Comparison of ENCODE assay signal across 8 mouse cellular contexts in the genomic region with DNA sequence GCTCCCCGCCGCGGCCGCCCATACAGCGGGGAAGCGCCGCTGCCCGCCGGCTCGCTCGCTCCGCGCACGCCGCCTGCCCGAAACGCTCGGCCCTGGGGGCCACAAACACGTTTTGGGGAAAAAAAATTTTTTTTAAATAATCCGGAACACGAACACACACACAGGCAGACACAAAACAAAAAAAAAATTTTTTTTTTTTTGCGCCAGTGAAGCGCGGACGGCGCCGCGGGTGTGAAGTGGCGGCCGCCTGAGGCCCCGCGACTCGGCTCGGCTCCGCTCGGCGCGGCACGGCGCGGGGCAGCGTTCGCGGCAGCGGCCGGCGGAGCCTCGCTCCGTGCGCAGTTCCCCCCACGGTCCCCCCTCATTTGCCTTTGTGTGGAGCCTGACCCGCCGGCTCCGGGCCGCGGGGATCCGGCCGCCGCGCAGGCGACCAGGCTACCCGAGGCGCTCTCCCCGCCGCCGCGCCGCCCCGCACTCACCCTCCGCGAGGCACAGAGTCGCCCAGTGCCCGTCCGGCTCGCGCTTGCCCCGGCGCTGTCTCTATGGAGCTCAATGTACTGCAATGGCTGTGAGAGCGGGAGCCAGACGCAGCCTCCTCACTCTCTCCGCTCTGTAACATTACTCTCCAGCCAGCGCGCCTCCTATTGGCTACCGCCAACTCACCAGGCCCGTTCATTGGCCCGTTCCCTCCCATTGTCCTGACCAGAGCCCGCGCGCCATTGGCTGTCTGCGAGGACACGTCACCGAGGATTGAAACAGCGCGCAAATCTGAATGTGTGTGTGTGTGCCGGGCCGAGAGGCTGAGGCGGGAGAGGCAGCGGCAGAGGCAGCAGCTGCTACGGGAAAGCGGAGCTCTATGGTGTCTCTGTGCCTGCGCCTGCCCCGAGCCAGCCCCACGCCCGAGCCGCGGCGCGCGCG. TPM values are rescaled to one million over a fixed set of nuclear protein-coding genes. Genes with fewer than 3 reads are reported as not detected.
DNase-seq lines count a peak whose midpoint lies in the region; ATAC-seq lines count a peak whose summit lies in the region.

No protein-coding gene starts in this region.

- peak; percentile 93 for ATAC-seq in inflammation-experienced regulatory T-cells, adult 6 months

- intact Hi-C loops in gastrocnemius, postnatal 14 days (cut with DNase I; ENCODE audit: low total_unique reads) = loop anchor here (5.0 kb wide), 1 partner anchor 130 kb away; a partner anchor contains a TSS
- intact Hi-C loops in left cerebral cortex, postnatal 10 days (cut with DNase I) = loop anchor here (2.0 to 5.0 kb wide), 3 partner anchors 132 to 470 kb away; a partner anchor contains a TSS

- DNase-seq in adrenal gland, adult (ENCODE audit: inconsistent age in 2 of 2, low spot score in 1 of 2) = peak; percentile 99 to 100
- peak; percentile 99 for DNase-seq in embryo, embryonic 10.5 days (ENCODE audit: low spot score)
- peak; percentile 99 for DNase-seq in gastrocnemius, postnatal 14 days
- peak; percentile 99 for DNase-seq in left cerebral cortex, postnatal 10 days (ENCODE audit: extremely low spot score in 1 of 2, low spot score in 2 of 2)
- peak; percentile 99 for DNase-seq in mesoderm, embryonic 11.5 days (ENCODE audit: low read depth, low spot score)
- peak; percentile 99 for DNase-seq in right cerebral cortex, postnatal 36 days (ENCODE audit: low spot score in 2 of 2)
- DNase-seq in yolk sac, embryonic 10.5 days (ENCODE audit: low spot score) = peak; percentile 99

RNA-seq across cellular contexts. Expression of a gene that starts 57.7 kb away (rescaled TPM):
- total RNA-seq in gastrocnemius, postnatal 14 days (2021) = 1 to 10 TPM; 1.1 to 1.5 TPM
- polyA plus RNA-seq in inflammation-experienced regulatory T-cells, adult 6 months (2017; shearing (Covaris generic)) = not detected
- total RNA-seq in left cerebral cortex, postnatal 10 days (2021) = 10 to 100 TPM in 1 of 2 experiments, 1 to 10 TPM in 1; 6.0 to 18.1 TPM

Comparison
In these comparisons a context has a peak if more than half of its experiments do, and no peak if none do; other contexts are left out.
1. Peak in every context shown above with its lines: DNase-seq and ATAC-seq.